Mouse (Mus musculus) heart, adult 8-10 months (tissue): ENCODE measurements around the gene Sco2. TPM values are rescaled to one million over a fixed set of nuclear protein-coding genes. Genes with fewer than 3 reads are reported as not detected.

Experiments used
- DNase-seq: peaks from one replicate; pipeline ENCODE4 v3.0.0; 2022; ENCODE audit warnings: low spot score
- total RNA-seq, 4 experiments: library from RNA; stranded (reverse); gene quantifications; 2 replicates each; pipeline ENCODE4 v1.2.4; 2022

The Sco2 gene
- total RNA-seq, 4 experiments from 2014 or later: 21.9 to 32.0 (median 24.4) TPM

DNA sequence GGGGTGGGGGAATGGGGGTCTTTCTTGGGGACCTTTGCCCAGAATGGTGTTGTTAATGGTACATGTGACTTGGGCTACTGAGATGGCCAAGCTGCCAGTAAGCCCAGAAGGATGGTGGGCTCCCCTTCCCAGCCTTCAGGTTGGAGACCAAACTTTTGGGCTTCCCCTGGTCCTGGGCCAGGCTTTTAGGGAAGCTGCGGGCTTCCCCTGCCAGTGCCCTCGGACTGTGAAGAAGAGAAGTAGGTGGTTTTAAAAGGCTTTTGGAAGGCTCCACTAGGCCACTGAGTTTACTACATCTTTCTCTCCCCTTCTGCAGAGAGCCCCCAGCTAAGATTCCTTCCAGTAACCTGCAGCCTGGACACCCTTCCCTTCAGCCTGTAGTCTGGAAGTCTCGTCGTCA lies 50.0 kb downstream of the Sco2 start:
- DNase-seq: no peak

DNA sequence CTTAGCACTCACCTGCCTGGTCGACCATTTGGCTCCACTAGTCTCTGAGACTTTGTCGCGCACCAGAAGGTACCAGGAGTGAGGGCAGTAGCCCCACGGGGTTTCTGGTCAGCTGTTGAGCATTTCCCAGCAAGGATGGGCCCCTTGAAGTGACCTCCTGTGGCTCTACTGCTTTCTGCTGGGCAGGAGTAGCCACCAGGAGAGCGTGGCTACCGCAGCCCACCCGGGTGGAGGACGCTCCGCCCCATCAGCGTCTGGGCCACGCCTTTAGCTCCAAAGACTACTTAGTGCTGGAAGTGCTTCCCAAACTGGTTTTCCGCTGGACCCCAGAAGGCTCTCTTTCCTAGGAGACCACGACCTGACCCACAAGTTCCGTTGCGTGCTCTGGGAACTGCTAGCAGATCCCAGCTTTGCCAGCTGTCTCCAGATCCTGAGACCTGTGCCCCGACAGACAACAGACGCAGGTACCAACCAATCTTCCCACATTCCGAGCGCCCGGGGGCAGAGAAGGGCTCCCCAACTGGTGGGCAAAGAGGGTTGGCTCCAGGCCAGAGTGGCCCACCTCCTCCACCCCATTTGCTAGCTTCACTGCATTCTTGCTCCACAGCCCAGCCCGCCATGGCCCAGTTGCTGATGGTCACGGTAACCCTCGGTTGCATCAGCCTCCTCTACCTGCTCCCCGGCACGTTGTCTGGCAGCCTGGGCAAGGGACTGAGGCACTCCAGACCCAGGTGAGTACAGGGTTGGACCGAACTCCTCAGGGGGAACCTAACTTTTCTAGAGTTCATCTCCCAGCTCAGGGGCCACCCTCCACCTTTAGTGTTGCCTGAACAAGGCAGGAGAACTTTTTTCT lies 50.8 kb downstream of the Sco2 start, which contains the start of gene Adm2:
TSS of gene Adm2 (plus strand) at position 51 of the 853 bp plus-strand sequence.
- DNase-seq: no peak

Other genes with a start within 250 kb of the Sco2 start
- gene Hdac10, start 245.1 kb downstream of the Sco2 start, total RNA-seq: 1 to 10 TPM; 5.8 to 9.5 (median 6.9) TPM
- gene Mapk12, start 233.1 kb downstream of the Sco2 start, total RNA-seq: 10 to 100 TPM; 21.1 to 31.4 (median 28.0) TPM
- 1 to 10 TPM; 1.1 to 2.8 (median 2.7) TPM for gene Mapk11, start 224.2 kb downstream of the Sco2 start, total RNA-seq
- 100 to 1,000 TPM in 2 of 4 experiments, 10 to 100 TPM in 2; 92.5 to 104 (median 99.6) TPM for gene Plxnb2, start 193.1 kb downstream of the Sco2 start, total RNA-seq
- 10 to 100 TPM in 2 of 4 experiments, 1 to 10 TPM in 2; 8.8 to 12.9 (median 11.0) TPM for gene Dennd6b, start 177.3 kb downstream of the Sco2 start, total RNA-seq
- 10 to 100 TPM; 82.1 to 87.5 (median 84.7) TPM for gene Ppp6r2, start 162.3 kb downstream of the Sco2 start, total RNA-seq
- gene Sbf1, start 58.5 kb downstream of the Sco2 start, total RNA-seq: 10 to 100 TPM; 56.5 to 74.5 (median 69.5) TPM
- not detected for gene Adm2, start 51.1 kb downstream of the Sco2 start, total RNA-seq
- not detected for gene Miox, start 39.4 kb downstream of the Sco2 start, total RNA-seq
- 10 to 100 TPM; 23.6 to 29.1 (median 26.7) TPM for gene Lmf2, start 18.2 kb downstream of the Sco2 start, total RNA-seq
- gene Ncaph2, start 18.1 kb downstream of the Sco2 start, total RNA-seq: 10 to 100 TPM; 52.8 to 67.4 (median 57.4) TPM
- under 1 TPM; 0.22 to 0.72 (median 0.31) TPM for gene Tymp, start 3.2 kb upstream of the Sco2 start, total RNA-seq
- gene Odf3b, start 5.4 kb upstream of the Sco2 start, total RNA-seq: 1 to 10 TPM in 3 of 4 experiments, under 1 TPM in 1; 0.41 to 2.3 (median 2.2) TPM
- gene Klhdc7b, start 11.1 kb upstream of the Sco2 start, total RNA-seq: not detected
- gene Syce3, start 36.7 kb upstream of the Sco2 start, total RNA-seq: not detected
- gene Cpt1b, start 52.0 kb upstream of the Sco2 start, total RNA-seq: 100 to 1,000 TPM; 631 to 738 (median 682) TPM
- gene C730034F03Rik, start 55.7 kb upstream of the Sco2 start, total RNA-seq: 1 to 10 TPM; 1.4 to 4.1 (median 2.0) TPM
- gene Gm44502, start 55.9 kb upstream of the Sco2 start, total RNA-seq: 10 to 100 TPM in 2 of 4 experiments, 1 to 10 TPM in 2; 6.9 to 14.3 (median 10.7) TPM
- gene Chkb, start 56.1 kb upstream of the Sco2 start, total RNA-seq: 10 to 100 TPM; 46.7 to 59.6 (median 54.0) TPM
- gene Mapk8ip2, start 80.1 kb upstream of the Sco2 start, total RNA-seq: under 1 TPM in 3 of 4 experiments, not detected in 1; 0.09 to 0.25 (median 0.09) TPM
- 10 to 100 TPM; 10.9 to 12.7 (median 11.8) TPM for gene Arsa, start 103.6 kb upstream of the Sco2 start, total RNA-seq
- gene Shank3, start 125.8 kb upstream of the Sco2 start, total RNA-seq: 10 to 100 TPM; 36.3 to 53.5 (median 43.5) TPM
- under 1 TPM in 3 of 4 experiments, not detected in 1; 0.19 to 0.41 (median 0.28) TPM for gene Acr, start 194.5 kb upstream of the Sco2 start, total RNA-seq
- gene Rabl2, start 218.1 kb upstream of the Sco2 start, total RNA-seq: 1 to 10 TPM; 4.4 to 6.6 (median 5.4) TPM